In genomic region chr6:120349018-120349417, GRCm38 (mm10) we compare ENCODE assay signal across 29 mouse cellular contexts. TPM values are rescaled to one million over a fixed set of nuclear protein-coding genes. Genes with fewer than 3 reads are reported as not detected.
"Had no signal": no experiment of that assay in that cellular context is flagged by ENCODE, and none has a peak within 500 bp of the region (broad histone marks: within the 10 kb centered on the region; RNA-seq: fewer than 3 reads in every experiment).

No protein-coding gene starts in this region.

- DNase-seq: gastrocnemius, adult 2 months; gastrocnemius, postnatal 10 days; gastrocnemius, postnatal 25 days; heart, adult 18-20 months; heart, postnatal 10 days; heart, postnatal 4 days; kidney, adult 18-20 months; kidney, adult 8-10 months; kidney, postnatal 10 days; kidney, postnatal 25 days; kidney, postnatal 4 days; layer of hippocampus, adult 9-11 months; liver had no signal

- H3K27ac ChIP-seq: gastrocnemius, adult 2 months; heart, embryonic 10.5 days; hindbrain, embryonic 10.5 days; hindbrain, embryonic 12.5 days; hindbrain, embryonic 14.5 days; intestine, embryonic 15.5 days; left cerebral cortex, adult 2 months; limb, embryonic 10.5 days; limb, embryonic 12.5 days had no signal

- H3K4me3 ChIP-seq: gastrocnemius, adult 2 months; heart, embryonic 10.5 days; heart, embryonic 12.5 days; hindbrain, embryonic 10.5 days; hindbrain, embryonic 12.5 days; intestine, embryonic 15.5 days; left cerebral cortex, adult 2 months; limb, embryonic 10.5 days; limb, embryonic 12.5 days had no signal

RNA-seq across cellular contexts. Expression of gene B4galnt3, which starts 54.7 kb away (rescaled TPM):
- total RNA-seq: granulocyte monocyte progenitor cell, adult 5-6 weeks had no signal

RNA-seq across cellular contexts. Expression of gene D330020A13Rik, which starts 54.9 kb away (rescaled TPM):
- total RNA-seq: gastrocnemius, adult 2 months; granulocyte monocyte progenitor cell, adult 5-6 weeks; heart, adult 18-20 months; heart, adult 8-10 months; heart, postnatal 10 days; heart, postnatal 25 days; heart, postnatal 4 days; layer of hippocampus, adult 8-10 months; layer of hippocampus, postnatal 25 days; left cerebral cortex, adult 2 months; left cerebral cortex, postnatal 14 days; left cerebral cortex, postnatal 36 days had no signal
